ENCODE assay signal across 8 mouse cellular contexts in the genomic region with DNA sequence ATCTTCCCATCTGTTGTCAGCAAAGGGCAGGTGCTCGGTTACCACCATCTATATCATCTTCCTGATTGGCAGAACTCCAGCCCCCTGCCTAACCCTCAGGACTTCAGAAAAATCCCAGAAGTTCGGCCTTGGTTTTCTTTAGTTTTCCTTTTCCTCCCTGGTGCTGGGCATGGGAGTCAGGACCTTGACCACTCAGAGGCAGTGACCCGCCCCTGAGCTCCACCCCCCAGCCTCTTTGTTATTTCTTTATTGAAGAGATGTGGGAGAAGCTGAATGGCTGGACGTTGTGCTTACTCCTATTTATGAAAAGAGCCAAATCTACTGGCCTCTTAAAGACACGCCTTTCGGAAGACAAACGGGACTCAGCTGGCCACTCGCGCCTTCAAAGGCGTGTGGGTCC. TPM values are rescaled to one million over a fixed set of nuclear protein-coding genes. Genes with fewer than 3 reads are reported as not detected.
DNase-seq lines count a peak whose midpoint lies in the region; ATAC-seq and TF ChIP-seq lines count a peak whose summit lies in the region.

No protein-coding gene starts in this region.

- intact Hi-C loops in gastrocnemius, adult 2 months (cut with DNase I), result no loop called here

- H3K27ac ChIP-seq in gastrocnemius, adult 2 months, result peak overlapping the region; percentile 98
- H3K27ac ChIP-seq in kidney, embryonic 16.5 days (ENCODE audit: low read length), result peak overlapping the region; percentile 97
- peak overlapping the region; percentile 30; the same call in 1 of the 2 replicates for H3K27ac ChIP-seq in testis, adult 2 months (ENCODE audit: control insufficient read depth, insufficient read depth, low read depth, low read length)

- no peak for TF ChIP-seq CTCF in gastrocnemius, adult 2 months (IDR thresholded peaks at IDR 0.05)
- TF ChIP-seq CTCF in testis, adult 2 months (IDR thresholded peaks at IDR 0.05; ENCODE audit: control insufficient read depth, insufficient read depth, insufficient replicate concordance, low read depth, low read length), result no peak

- 2% methylated on average over 10 of the region's 10 CpGs for WGBS in kidney, embryonic 16.5 days

- H3K27me3 ChIP-seq in kidney, embryonic 16.5 days (ENCODE audit: insufficient read depth, low read length), result peaks cover 17% of the 10 kb centered on the region
- H3K27me3 ChIP-seq in testis, adult 2 months (ENCODE audit: control insufficient read depth, insufficient read depth, low read length), result no peaks in the 10 kb centered on the region

- no peak for TF ChIP-seq POLR2A in testis, adult 2 months (IDR thresholded peaks at IDR 0.05; ENCODE audit: control insufficient read depth, low read depth, low read length)

- peak overlapping the region; percentile 94 for H3K4me2 ChIP-seq in kidney, embryonic 16.5 days (replicated peaks; ENCODE audit: low read depth, low read length)

- H3K9me3 ChIP-seq in kidney, embryonic 16.5 days (ENCODE audit: low read length), result no peaks in the 10 kb centered on the region

- no peaks in the 10 kb centered on the region for H3K36me3 ChIP-seq in kidney, embryonic 16.5 days (ENCODE audit: insufficient read depth, low read length)
- no peaks in the 10 kb centered on the region for H3K36me3 ChIP-seq in testis, adult 2 months (ENCODE audit: control insufficient read depth, insufficient read depth, low read length)

- peak overlapping the region; percentile 94 for H3K4me3 ChIP-seq in gastrocnemius, adult 2 months
- peak overlapping the region; percentile 71 for H3K4me3 ChIP-seq in kidney, embryonic 16.5 days (ENCODE audit: low read length)
- H3K4me3 ChIP-seq in testis, adult 2 months (ENCODE audit: control insufficient read depth, low read depth, low read length), result peak overlapping the region; percentile 89

- peak; percentile 36; the same call in 1 of the 2 replicates for ATAC-seq in kidney, embryonic 16.5 days (ENCODE audit: low FRiP score, low TSS enrichment)

- peaks cover 22% of the 10 kb centered on the region for H3K4me1 ChIP-seq in kidney, embryonic 16.5 days (ENCODE audit: insufficient read depth, low read length)
- peaks cover 13% of the 10 kb centered on the region for H3K4me1 ChIP-seq in testis, adult 2 months (ENCODE audit: control insufficient read depth, insufficient read depth, low read length)

- H3K9ac ChIP-seq in kidney, embryonic 16.5 days (replicated peaks; ENCODE audit: low read length), result peak overlapping the region; percentile 77

- peak; percentile 78 for DNase-seq in cerebellum, adult 11-12 months
- DNase-seq in cerebellum, postnatal 25 days, result no peak
- peak; percentile 75 for DNase-seq in adrenal gland, postnatal 14 days
- DNase-seq in gastrocnemius, adult 2 months, result peak; percentile 75
- DNase-seq in lung, postnatal 14 days, result peak; percentile 62
- no peak for DNase-seq in embryo, embryonic 9.5 days (ENCODE audit: extremely low spot score)

RNA-seq across cellular contexts. Expression of a gene that starts 0.6 kb away (rescaled TPM):
- total RNA-seq in adrenal gland, postnatal 14 days (2021), result 58.4 and 60.7 TPM in 2 replicates
- 10 to 100 TPM; 26.5 to 30.0 TPM for total RNA-seq in gastrocnemius, adult 2 months (2021)
- 5.3 and 6.7 TPM in 2 replicates for polyA plus RNA-seq in kidney, embryonic 16.5 days (2015; fragmentation: Nextera tagmentation; extraction: Ambion mirVana)
- 19.8 and 24.8 TPM in 2 replicates for polyA plus RNA-seq in testis, adult 2 months (2012; rRNA removed)

RNA-seq across cellular contexts. Expression of a gene that starts 12.0 kb away (rescaled TPM):
- total RNA-seq in adrenal gland, postnatal 14 days (2021), result 45.3 and 48.1 TPM in 2 replicates
- total RNA-seq in gastrocnemius, adult 2 months (2021), result 10 to 100 TPM; 23.9 to 27.6 TPM
- polyA plus RNA-seq in kidney, embryonic 16.5 days (2015; fragmentation: Nextera tagmentation; extraction: Ambion mirVana), result 36.2 and 37.4 TPM in 2 replicates
- 31.6 and 32.8 TPM in 2 replicates for polyA plus RNA-seq in testis, adult 2 months (2012; rRNA removed)

Comparison
In these comparisons a context has a peak if more than half of its experiments do, and no peak if none do; other contexts are left out.
1. DNase-seq: peak in cerebellum, adult 11-12 months (single experiment), adrenal gland, postnatal 14 days (single experiment), gastrocnemius, adult 2 months (single experiment) and lung, postnatal 14 days (single experiment); none in cerebellum, postnatal 25 days (0 of 2) and embryo, embryonic 9.5 days (single experiment).
2. H3K27ac ChIP-seq: peak in every context shown above with its lines; median percentile 98 in gastrocnemius, adult 2 months; 97 in kidney, embryonic 16.5 days; 30 in testis, adult 2 months.
3. Peak in every context shown above with its lines, with median percentiles within 50 percentile points of each other: H3K4me3 ChIP-seq.